Mouse (Mus musculus): ENCODE data around the gene Xkr7.
A peak's percentile ranks its signal among the peaks of the same experiment; 100 is the strongest.

GRCm38 (mm10) chr2:153080841-153081523 is 49.3 kb downstream of the Xkr7 start:
- TF ChIP-seq EP300 (IDR thresholded peaks at IDR 0.05; ENCODE audit: insufficient read depth, low read depth, low read length) (peak; percentile 89; the same call in 1 of the 2 replicates), CTCF (IDR thresholded peaks at IDR 0.05) (peak; percentile 93)

Data from heart, adult 2 months (tissue).